Mouse (Mus musculus) heart, adult 2 months (tissue): ENCODE data around the gene Intu. TPM values are rescaled to one million over a fixed set of nuclear protein-coding genes. Genes with fewer than 3 reads are reported as not detected.

ENCODE experiments used
- DNase-seq, 2 experiments: peaks; one replicate each; pipeline ENCODE4 v3.0.0; 2021
- H3K27ac ChIP-seq: fragments of 200-600 bp; 2 replicates; pipeline ENCODE4 v1.8.1; 2022
- H3K27me3 ChIP-seq: fragments of 200-500 bp; 2 replicates; pipeline ENCODE4 v1.6.1; 2012; ENCODE audit warnings: mild to moderate bottlenecking, low read length, inconsistent platforms, mixed read lengths; ENCODE audit not compliant: control insufficient read depth, insufficient read depth
- H3K36me3 ChIP-seq: fragments of 200-500 bp; 2 replicates; pipeline ENCODE4 v1.6.1; 2012; ENCODE audit warnings: low read length, inconsistent platforms; ENCODE audit not compliant: control insufficient read depth, insufficient read depth
- H3K4me1 ChIP-seq: fragments of 200-500 bp; 2 replicates; pipeline ENCODE4 v1.6.1; 2011; ENCODE audit warnings: low read length; ENCODE audit not compliant: control insufficient read depth, insufficient read depth
- H3K4me3 ChIP-seq: fragments of 200-600 bp; 2 replicates; pipeline ENCODE4 v1.8.1; 2022
- H3K79me2 ChIP-seq: fragments of 200-500 bp; replicated peaks from 2 replicates; pipeline ENCODE4 v1.6.1; 2012; ENCODE audit warnings: mild to moderate bottlenecking, inconsistent platforms, low read length, moderate library complexity, mixed read lengths; ENCODE audit not compliant: control insufficient read depth, insufficient read depth
- H3K9ac ChIP-seq: fragments of 200-500 bp; 2 replicates; pipeline ENCODE4 v1.6.1; 2012; ENCODE audit warnings: low read depth, mild to moderate bottlenecking, control low read depth, inconsistent platforms, low read length, mixed read lengths
- CTCF ChIP-seq: fragments of 200-600 bp; IDR thresholded peaks from 2 replicates; pipeline ENCODE4 v1.8.1; 2022; ENCODE audit warnings: antibody characterized with exemption, mild to moderate bottlenecking, moderate library complexity
- EP300 ChIP-seq: fragments of 200-500 bp; IDR thresholded peaks from 2 replicates; pipeline ENCODE4 v1.6.1; 2011; ENCODE audit warnings: low read depth, low read length, control low read depth; ENCODE audit not compliant: insufficient read depth
- POLR2A ChIP-seq: fragments of 200-500 bp; IDR thresholded peaks from 2 replicates; pipeline ENCODE4 v1.6.1; 2011; ENCODE audit warnings: mild to moderate bottlenecking, low read depth, low read length, control low read depth; ENCODE audit not compliant: insufficient read depth
- WGBS: fragments of 180-500 bp; shearing (Covaris S2); methylation state at CpG from one replicate; pipeline ENCODE4 v1.1.7; 2018; 5-methylcytosine and 5-hydroxymethylcytosine counted together
- intact Hi-C: fragments of 180-260 bp; cut with DNase I; formaldehyde crosslinking; loops from one replicate; pipeline ENCODE4 v1.15.1; 2025
- long read RNA-seq: library from polyadenylated mRNA; stranded (forward); transcript quantifications from one replicate; pipeline ENCODE4 v2.0.0, GENCODE M21; 2021
- polyA plus RNA-seq: library from polyadenylated mRNA; depleted of rRNA; stranded (reverse); fragments of >200 nt; gene quantifications from 2 replicates; pipeline ENCODE4 v1.2.3, GENCODE M21; 2012; rRNA removed
- total RNA-seq, 2 experiments: library from RNA; stranded (reverse); gene quantifications; 2 replicates each; pipeline ENCODE4 v1.2.3; 2021

Intu gene
- total RNA-seq (10 to 100 TPM; 13.7 to 17.1 TPM), polyA plus RNA-seq (9.6 and 15.3 TPM in 2 replicates)
- long read RNA-seq, full-length matches to known transcripts: 3 of 12 reads
- long read RNA-seq, partial matches to known transcripts: 5 of 12 reads
- long read RNA-seq, other reads (novel, unspliced or antisense): 4 of 12 reads

GRCm38 (mm10) chr3:40531286-40532141, at the start of gene Intu:
Gene Intu (plus strand): TSS chr3:40531286.
- WGBS: 1% methylated on average over 54 of the region's 54 CpGs
- TF ChIP-seq POLR2A (peak; percentile 58; the same call in 1 of the 2 replicates), CTCF (peak; percentile 69), EP300 (no peak)
- intact Hi-C loops: no loop called here
- Histone ChIP-seq H3K4me1 (peaks cover 2% of the 10 kb centered on the region), H3K4me3 (peak within 1 kb of the TSS; percentile 53), H3K27ac (peak within 1 kb of the TSS; percentile 64), H3K27me3 (peaks cover 1% of the 10 kb centered on the region; the same call in 1 of the 2 replicates), H3K36me3 (no peaks in the 10 kb centered on the region), H3K79me2 (no peaks in the 10 kb centered on the region; the same call in 1 of the 2 replicates), H3K9ac (peak within 1 kb of the TSS; percentile 72)
- peak; percentile 75 to 83 for DNase-seq

- Histone ChIP-seq H3K79me2 (no peaks in the 10 kb centered on the region), H3K36me3 (no peaks in the 10 kb centered on the region), H3K9ac (no peak overlapping the region), H3K4me3 (no peak overlapping the region), H3K4me1 (no peaks in the 10 kb centered on the region), H3K27me3 (no peaks in the 10 kb centered on the region), H3K27ac (no peak overlapping the region)
- no peak for TF ChIP-seq EP300
- no peak for TF ChIP-seq CTCF
- no peak for TF ChIP-seq POLR2A
- 64% methylated on average over 10 of the region's 10 CpGs for WGBS
- no peak for DNase-seq
- intact Hi-C loops: no loop called here
These were observed 47.8 kb upstream of the Intu start for GRCm38 (mm10) chr3:40483221-40483654.

DNA sequence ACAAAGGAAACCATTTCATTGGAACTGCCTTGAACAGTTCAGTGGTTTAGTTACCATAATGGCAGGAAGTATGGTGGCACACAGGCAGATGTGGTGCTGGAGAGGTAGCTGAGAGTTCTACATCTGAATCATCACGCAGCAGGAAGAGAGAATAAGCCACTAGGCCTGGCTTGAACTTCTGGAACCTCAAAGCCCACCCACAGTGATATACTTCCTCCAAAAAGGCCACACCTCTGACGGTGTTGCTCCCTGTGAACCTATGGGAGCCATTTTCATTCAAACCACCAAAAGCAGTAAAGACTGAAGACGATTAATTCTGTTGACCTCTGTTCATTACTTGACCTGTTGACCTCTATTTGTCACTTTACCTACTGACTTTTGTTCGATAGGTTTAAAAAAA, 43.7 kb upstream of the Intu start:
- no peaks in the 10 kb centered on the region for H3K36me3 ChIP-seq
- no peak overlapping the region for H3K9ac ChIP-seq
- no peaks in the 10 kb centered on the region for H3K27me3 ChIP-seq
- no peak overlapping the region for H3K4me3 ChIP-seq
- intact Hi-C loops: no loop called here
- H3K4me1 ChIP-seq: no peaks in the 10 kb centered on the region
- WGBS: 84% methylated on average over 4 of the region's 4 CpGs
- no peak for TF ChIP-seq POLR2A
- no peak for TF ChIP-seq CTCF
- TF ChIP-seq EP300: no peak
- H3K79me2 ChIP-seq: no peaks in the 10 kb centered on the region
- no peak for DNase-seq
- no peak overlapping the region for H3K27ac ChIP-seq

DNA sequence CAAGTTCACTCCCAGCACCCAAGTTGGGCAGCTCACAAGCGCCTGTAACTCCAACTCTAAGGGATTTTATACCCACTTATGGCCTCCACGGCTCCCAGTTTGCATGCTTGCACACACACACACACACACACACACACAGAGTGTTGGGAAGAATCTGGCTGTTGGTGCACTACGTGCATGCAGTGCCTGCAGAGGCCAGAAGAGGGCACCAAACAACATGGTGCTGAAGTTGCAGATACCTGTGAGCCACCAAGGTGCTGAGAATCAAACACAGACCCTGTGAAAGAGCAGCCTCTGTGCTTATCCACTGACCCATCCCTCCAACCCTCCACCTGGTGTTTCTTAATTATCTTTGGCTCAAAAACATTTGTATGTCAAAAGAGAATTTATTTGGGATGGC, 39.3 kb upstream of the Intu start:
- Histone ChIP-seq H3K27ac (no peak overlapping the region), H3K4me3 (no peak overlapping the region), H3K27me3 (no peaks in the 10 kb centered on the region), H3K79me2 (no peaks in the 10 kb centered on the region), H3K9ac (no peak overlapping the region), H3K4me1 (no peaks in the 10 kb centered on the region), H3K36me3 (no peaks in the 10 kb centered on the region)
- DNase-seq: no peak
- TF ChIP-seq CTCF (peak; percentile 36), POLR2A (no peak), EP300 (no peak)
- WGBS: 95% methylated on average over 3 of the region's 3 CpGs
- intact Hi-C loops: no loop called here

DNA sequence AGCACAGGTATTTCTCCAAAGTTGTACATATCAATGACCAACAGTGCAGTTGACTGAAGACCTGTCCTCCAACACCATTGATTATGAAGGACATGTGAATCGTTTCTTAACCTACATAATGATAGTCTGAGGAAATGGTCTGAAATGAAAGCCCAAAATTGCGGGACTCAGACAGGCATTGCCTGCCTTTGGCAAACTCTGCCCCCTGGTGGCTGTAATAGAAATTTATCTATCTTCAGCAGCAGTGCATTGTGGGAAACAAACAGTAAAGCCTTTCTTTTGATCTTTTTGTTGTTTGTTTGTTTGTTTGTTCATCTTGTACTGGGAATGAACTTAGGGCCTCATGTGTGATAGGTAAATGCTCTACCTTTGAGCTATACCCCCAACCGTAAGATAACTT, 32.2 kb upstream of the Intu start:
- TF ChIP-seq CTCF (peak; percentile 59), POLR2A (no peak)
- Histone ChIP-seq H3K9ac (no peak overlapping the region), H3K79me2 (no peaks in the 10 kb centered on the region), H3K27me3 (no peaks in the 10 kb centered on the region), H3K4me1 (no peaks in the 10 kb centered on the region), H3K27ac (no peak overlapping the region), H3K4me3 (no peak overlapping the region), H3K36me3 (no peaks in the 10 kb centered on the region)
- 86% methylated on average over 3 of the region's 3 CpGs for WGBS
- no peak for DNase-seq
- intact Hi-C loops: no loop called here

- 72% methylated on average over 8 of the region's 8 CpGs for WGBS
- no peak overlapping the region for H3K9ac ChIP-seq
- no peaks in the 10 kb centered on the region for H3K4me1 ChIP-seq
- no peak for DNase-seq
- no peaks in the 10 kb centered on the region for H3K27me3 ChIP-seq
- no peaks in the 10 kb centered on the region for H3K36me3 ChIP-seq
- TF ChIP-seq POLR2A (no peak), CTCF (no peak)
- intact Hi-C loops: no loop called here
- no peak overlapping the region for H3K27ac ChIP-seq
- no peaks in the 10 kb centered on the region for H3K79me2 ChIP-seq
- H3K4me3 ChIP-seq: no peak overlapping the region
These were observed 30.8 kb upstream of the Intu start for GRCm38 (mm10) chr3:40500157-40500808.
